Mouse (Mus musculus): Measurements from ENCODE around the gene Gm9639.

- TF ChIP-seq CTCF (IDR thresholded peaks at IDR 0.05), result no peak
- TF ChIP-seq POLR2A (IDR thresholded peaks at IDR 0.05; ENCODE audit: insufficient read depth, low read depth, low read length), result no peak
These were observed 4.1 kb upstream of the Gm9639 start, which contains the start of gene Gm19668 for GRCm38 (mm10) chr10:77798921-77799508.
